Mouse (Mus musculus) C2C12 (cell line): ENCODE data around the gene Armcx5. TPM values are rescaled to one million over a fixed set of nuclear protein-coding genes. Genes with fewer than 3 reads are reported as not detected.
"Not testable (repeated sequence)": the region's sequence is repeated elsewhere in the genome, so short reads cannot be mapped to it uniquely, and the experiment has no call there.

Experiments used
- H3K27me3 ChIP-seq: one replicate; pipeline ENCODE4 v1.6.1; 2011; ENCODE audit not compliant: control insufficient read depth, insufficient read depth, insufficient read length
- H3K36me3 ChIP-seq: one replicate; pipeline ENCODE4 v1.6.1; 2011; ENCODE audit not compliant: control insufficient read depth, insufficient read depth
- H3K4me3 ChIP-seq: one replicate; pipeline ENCODE4 v1.5.1; 2011; ENCODE audit warnings: mild to moderate bottlenecking, control low read depth; ENCODE audit not compliant: poor library complexity, insufficient read depth, severe bottlenecking
- H3K79me2 ChIP-seq: one replicate; pipeline ENCODE4 v1.6.1; 2011; ENCODE audit not compliant: control insufficient read depth, insufficient read depth
- H3K79me3 ChIP-seq: one replicate; pipeline ENCODE4 v1.6.1; 2011; ENCODE audit warnings: low read depth, control low read depth
- H3ac ChIP-seq: one replicate; pipeline ENCODE3; 2011; ENCODE audit warnings: low read depth; ENCODE audit not compliant: control insufficient read depth, insufficient read length
- CEBPB ChIP-seq: IDR thresholded peaks from one replicate; pipeline ENCODE4 v1.6.1; 2011; ENCODE audit warnings: low read depth, mild to moderate bottlenecking, control low read depth, moderate library complexity
- CTCF ChIP-seq: IDR thresholded peaks from one replicate; pipeline ENCODE4 v1.5.1; 2011; ENCODE audit not compliant: control insufficient read depth, insufficient read depth, insufficient read length
- FOSL1 ChIP-seq: IDR thresholded peaks from one replicate; pipeline ENCODE4 v1.8.0; 2011; ENCODE audit warnings: mild to moderate bottlenecking, low read length; ENCODE audit not compliant: poor library complexity, insufficient read depth, severe bottlenecking
- MAX ChIP-seq: IDR thresholded peaks from one replicate; pipeline ENCODE4 v1.6.1; 2011; ENCODE audit warnings: mild to moderate bottlenecking, control low read depth
- MYOD1 ChIP-seq: IDR thresholded peaks from one replicate; pipeline ENCODE4 v1.6.1; 2011; ENCODE audit warnings: low read depth; ENCODE audit not compliant: control insufficient read depth, insufficient read length
- MYOG ChIP-seq: IDR thresholded peaks from one replicate; pipeline ENCODE4 v1.6.1; 2011; ENCODE audit not compliant: control insufficient read depth, insufficient read length; ENCODE audit errors: extremely low read depth
- USF1 ChIP-seq: IDR thresholded peaks from one replicate; pipeline ENCODE4 v1.6.1; 2011; ENCODE audit warnings: low read depth, mild to moderate bottlenecking, control low read depth, moderate library complexity
- microRNA-seq: library from miRNA; unstranded; fragments of <30 nt; microRNA quantifications from one replicate; pipeline ENCODE4, GENCODE M21; 2019; ENCODE audit warnings: borderline microRNAs expressed
- polyA plus RNA-seq: library from polyadenylated mRNA; unstranded; fragments of >200 nt; fragmentation: generic; extraction: Trizol; gene quantifications from one replicate; pipeline ENCODE4 v1.2.1, GENCODE M21; 2012; ENCODE audit warnings: missing spikeins

Gene Armcx5
- polyA plus RNA-seq, 1 experiment = 1.6 TPM

GRCm38 (mm10) chrX:135768043-135768548 lies 25.6 kb downstream of the Armcx5 start:
- TF ChIP-seq CEBPB = no peak
- no peak for TF ChIP-seq CTCF
- no peak for TF ChIP-seq MYOD1
- H3K4me3 ChIP-seq = no peak overlapping the region
- no peaks in the 10 kb centered on the region for H3K36me3 ChIP-seq
- no peaks in the 10 kb centered on the region for H3K79me3 ChIP-seq
- no peaks in the 10 kb centered on the region for H3K27me3 ChIP-seq
- H3ac ChIP-seq = no peak overlapping the region
- H3K79me2 ChIP-seq = no peaks in the 10 kb centered on the region

- no peaks in the 10 kb centered on the region for H3K36me3 ChIP-seq
- no peak overlapping the region for H3K4me3 ChIP-seq
- H3K27me3 ChIP-seq = no peaks in the 10 kb centered on the region
- H3K79me3 ChIP-seq = no peaks in the 10 kb centered on the region
- no peak overlapping the region for H3ac ChIP-seq
- TF ChIP-seq MAX (no peak), MYOD1 (no peak), CEBPB (no peak), FOSL1 (no peak), MYOG (no peak), CTCF (no peak), USF1 (no peak)
- H3K79me2 ChIP-seq = no peaks in the 10 kb centered on the region
These were observed 26.0 kb downstream of the Armcx5 start for GRCm38 (mm10) chrX:135768565-135768964.

- Histone ChIP-seq H3K27me3 (no peaks in the 10 kb centered on the region), H3K79me2 (no peaks in the 10 kb centered on the region), H3K4me3 (no peak overlapping the region), H3K36me3 (no peaks in the 10 kb centered on the region), H3ac (no peak overlapping the region), H3K79me3 (no peaks in the 10 kb centered on the region)
- TF ChIP-seq FOSL1 (no peak), MYOG (no peak), CTCF (no peak), USF1 (no peak), CEBPB (no peak), MAX (no peak), MYOD1 (no peak)
These were observed 49.0 kb downstream of the Armcx5 start for GRCm38 (mm10) chrX:135791536-135791935.

GRCm38 (mm10) chrX:135792326-135792725 lies 49.8 kb downstream of the Armcx5 start:
- no peaks in the 10 kb centered on the region for H3K27me3 ChIP-seq
- TF ChIP-seq MYOG (no peak), MYOD1 (peak; percentile 78)
- no peak overlapping the region for H3ac ChIP-seq
- no peaks in the 10 kb centered on the region for H3K36me3 ChIP-seq
- no peaks in the 10 kb centered on the region for H3K79me3 ChIP-seq
- no peak overlapping the region for H3K4me3 ChIP-seq
- H3K79me2 ChIP-seq = no peaks in the 10 kb centered on the region

GRCm38 (mm10) chrX:135795591-135796304 lies 53.2 kb downstream of the Armcx5 start:
- not testable (repeated sequence) for H3K79me2 ChIP-seq, H3K4me3 ChIP-seq, H3K27me3 ChIP-seq, H3ac ChIP-seq, H3K36me3 ChIP-seq, H3K79me3 ChIP-seq

- not testable (repeated sequence) for H3K4me3 ChIP-seq, H3K79me2 ChIP-seq, H3K79me3 ChIP-seq, H3K27me3 ChIP-seq, H3ac ChIP-seq, H3K36me3 ChIP-seq
These were observed 54.0 kb downstream of the Armcx5 start for GRCm38 (mm10) chrX:135796305-135797211.

Small RNA genes lying within 50 kb of the gene (microRNA-seq; reads per million reads assigned to microRNA genes)
- gene Mir1970 (not detected), gene Mir7646 (0.36 reads per million)

Other genes with a start within 250 kb of the Armcx5 start
- gene AV320801, start 248.1 kb upstream of the Armcx5 start, polyA plus RNA-seq = not detected
- gene Nxf7, start 144.0 kb upstream of the Armcx5 start, polyA plus RNA-seq = 1.4 TPM
- not detected for gene Prame, start 115.0 kb upstream of the Armcx5 start, polyA plus RNA-seq
- not detected for gene Tcp11x2, start 48.9 kb upstream of the Armcx5 start, polyA plus RNA-seq
- gene Tmsb15a, start 17.5 kb upstream of the Armcx5 start, polyA plus RNA-seq = not detected
- 5.4 TPM for gene Gprasp1, start within 50 bp of the Armcx5 start, polyA plus RNA-seq
- gene Bhlhb9, start 54.9 kb downstream of the Armcx5 start, polyA plus RNA-seq = 0.70 TPM
- gene Gprasp2, start 96.3 kb downstream of the Armcx5 start, polyA plus RNA-seq = not detected